Mouse (Mus musculus) lung, adult 18-20 months (tissue): ENCODE data around the gene Zfp423.

Experiments used
- DNase-seq, 2 experiments: peaks; one replicate each; pipeline ENCODE4 v3.0.0; 2022; ENCODE audit warnings: mixed read lengths in 2 of 2

Gene Zfp423

DNA sequence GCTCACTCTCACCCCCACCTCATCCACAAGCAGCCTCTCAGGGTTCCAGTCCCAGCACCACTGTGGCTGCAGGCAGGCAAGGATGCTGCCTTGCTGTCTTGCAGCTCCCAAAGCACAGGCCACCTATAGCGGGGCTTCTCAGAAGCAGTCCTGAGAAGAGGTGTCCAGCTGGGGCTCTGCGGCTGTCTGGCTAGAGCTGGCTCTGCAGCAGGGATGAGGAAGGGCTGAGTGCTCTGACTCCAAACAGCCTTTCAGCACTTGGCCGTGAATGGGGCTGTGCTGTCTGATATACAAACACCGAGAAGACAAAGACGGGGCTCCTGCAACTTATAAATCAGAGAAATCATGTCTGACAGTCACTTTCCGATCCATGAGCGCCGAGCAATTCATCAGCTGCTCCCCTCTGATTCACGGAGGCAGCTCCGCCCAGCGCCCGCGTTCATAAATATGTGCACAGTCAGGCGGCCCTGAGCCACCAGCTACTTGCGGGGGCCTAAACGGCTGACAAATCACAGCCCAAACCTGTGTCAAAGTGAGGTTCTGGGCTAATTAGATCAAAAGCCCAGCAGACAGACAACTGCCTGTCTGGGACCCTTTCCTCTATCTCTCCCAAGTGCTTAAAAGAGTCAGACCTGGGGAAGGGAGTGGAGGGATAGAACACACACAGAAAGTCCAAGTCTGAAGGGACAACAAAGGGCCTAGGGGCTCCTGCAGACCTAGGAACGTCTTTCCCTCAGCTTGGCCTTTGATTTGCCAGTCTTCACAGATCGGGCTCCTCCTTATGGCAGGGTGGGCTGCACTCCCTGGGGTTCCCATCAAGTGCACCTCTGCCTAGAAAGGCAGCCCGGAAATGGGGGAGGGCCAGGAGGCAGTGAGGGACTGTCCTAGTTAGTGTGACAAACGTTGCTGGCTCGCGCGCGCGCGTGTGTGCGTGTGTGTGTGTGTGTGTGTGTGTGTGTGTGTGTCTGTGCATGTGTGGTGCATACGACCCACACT is 269.0 kb downstream of the Zfp423 start:
- no peak for DNase-seq

DNA sequence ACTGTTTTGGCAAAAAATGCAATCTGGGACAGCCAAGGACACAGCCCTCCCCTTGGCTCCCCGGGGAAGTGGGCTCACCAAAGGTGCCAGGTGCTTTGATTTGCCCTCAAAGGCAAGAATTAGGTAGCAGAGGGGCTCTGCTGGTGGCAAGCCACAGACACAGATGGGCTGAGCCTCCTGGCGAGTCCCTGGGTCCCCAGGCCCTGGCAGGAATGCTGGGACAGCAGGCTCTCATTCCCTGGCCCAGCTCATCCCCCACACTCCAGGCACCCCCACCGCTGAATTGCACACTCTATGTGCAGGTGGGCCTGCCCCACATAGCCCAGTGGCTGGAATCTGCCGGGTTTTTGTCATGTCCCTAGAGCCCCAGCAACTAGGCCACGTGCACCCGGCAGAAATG is 270.2 kb downstream of the Zfp423 start:
- no peak for DNase-seq

DNA sequence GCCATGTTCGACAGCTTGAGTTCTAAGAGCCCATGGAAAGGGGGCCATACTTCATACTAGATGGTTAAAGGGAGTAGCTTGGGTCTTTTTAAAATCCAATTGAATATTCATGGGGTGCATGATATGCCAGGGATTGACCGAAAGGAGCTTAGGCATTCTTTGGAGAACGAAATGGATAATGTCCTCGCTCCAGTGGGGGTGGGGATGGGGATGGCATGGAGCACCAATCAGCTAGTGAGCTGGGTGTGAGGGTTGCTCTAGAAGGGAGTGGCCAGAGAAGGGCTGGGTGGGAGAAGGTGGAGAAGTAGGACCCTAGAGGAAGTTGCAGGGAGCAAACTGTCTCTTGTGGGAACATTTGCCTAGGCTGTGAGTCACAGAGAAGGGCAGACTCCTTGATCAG is 271.0 kb downstream of the Zfp423 start:
- no peak for DNase-seq

DNA sequence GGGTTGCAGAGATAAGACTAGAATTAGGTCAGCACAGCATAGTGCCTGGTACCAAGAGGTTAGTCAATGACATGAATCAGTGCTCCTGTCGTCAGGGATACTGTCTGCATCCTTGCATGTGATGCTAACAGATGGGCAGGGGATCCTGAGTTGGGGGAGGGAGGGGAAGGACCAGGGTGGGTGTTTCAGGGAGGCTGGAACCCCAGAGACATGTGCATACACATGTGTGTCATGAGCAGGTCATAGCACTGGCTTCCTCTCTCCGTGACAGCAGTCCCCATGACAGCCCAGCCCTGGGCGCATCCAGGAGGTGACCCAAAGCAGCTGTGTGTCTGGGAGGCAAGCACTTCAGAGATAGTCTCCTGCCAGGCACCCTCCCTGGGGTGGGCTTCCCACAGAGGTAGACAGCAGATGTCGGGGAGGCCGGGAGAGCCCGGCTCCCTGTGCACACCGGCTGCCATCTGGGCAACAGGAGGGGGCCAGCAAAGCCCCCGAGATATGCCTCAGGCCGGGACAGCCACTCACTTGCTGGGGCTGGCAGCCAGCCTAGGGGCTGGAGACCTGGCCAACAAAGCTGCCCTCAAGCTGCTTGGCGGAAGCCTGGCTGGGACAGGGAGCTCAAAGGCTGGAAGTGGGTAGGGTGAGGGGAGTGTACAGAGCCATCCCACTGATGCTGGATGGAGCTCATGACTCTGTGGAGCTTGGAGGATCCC is 272.3 kb downstream of the Zfp423 start:
- no peak for DNase-seq

DNA sequence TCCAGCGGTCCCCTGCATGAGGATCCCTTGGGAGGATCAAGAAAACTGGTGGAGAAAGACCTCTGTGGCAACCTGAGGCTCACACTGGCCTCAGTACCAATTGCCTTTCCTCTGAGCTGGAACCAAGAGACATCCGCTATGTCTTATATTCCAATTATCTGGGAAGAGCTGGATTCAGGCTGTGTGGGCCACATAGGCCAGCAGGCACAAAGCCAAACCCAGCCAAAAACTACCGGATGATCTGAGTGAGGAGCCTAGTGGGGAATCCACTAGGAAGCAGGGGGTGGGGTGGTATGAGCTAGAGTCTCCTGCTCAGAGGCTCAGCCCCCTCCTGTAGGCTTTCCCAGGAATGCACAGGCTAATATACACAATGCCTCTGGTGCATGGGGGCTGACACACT is 273.4 kb downstream of the Zfp423 start:
- no peak for DNase-seq

DNA sequence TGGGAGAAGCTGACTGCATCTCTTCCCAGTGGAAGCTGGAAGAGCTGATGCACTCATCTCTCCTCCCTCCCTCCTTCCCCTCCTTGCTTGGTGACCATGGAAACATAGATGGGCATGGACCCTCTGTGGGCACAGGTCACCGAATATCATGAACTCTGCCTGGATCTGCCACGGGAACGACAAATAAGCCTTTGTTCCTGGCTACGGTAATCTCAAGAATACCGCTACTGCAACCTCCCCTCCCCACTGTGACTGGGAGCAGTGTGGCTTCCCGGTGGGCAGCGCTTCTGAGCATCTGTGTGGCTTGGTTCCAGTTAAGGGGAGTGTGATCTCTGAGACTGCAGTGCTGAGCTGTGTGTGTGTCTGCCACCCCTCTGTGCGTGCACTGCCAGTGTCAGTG is 274.0 kb downstream of the Zfp423 start:
- DNase-seq = no peak

DNA sequence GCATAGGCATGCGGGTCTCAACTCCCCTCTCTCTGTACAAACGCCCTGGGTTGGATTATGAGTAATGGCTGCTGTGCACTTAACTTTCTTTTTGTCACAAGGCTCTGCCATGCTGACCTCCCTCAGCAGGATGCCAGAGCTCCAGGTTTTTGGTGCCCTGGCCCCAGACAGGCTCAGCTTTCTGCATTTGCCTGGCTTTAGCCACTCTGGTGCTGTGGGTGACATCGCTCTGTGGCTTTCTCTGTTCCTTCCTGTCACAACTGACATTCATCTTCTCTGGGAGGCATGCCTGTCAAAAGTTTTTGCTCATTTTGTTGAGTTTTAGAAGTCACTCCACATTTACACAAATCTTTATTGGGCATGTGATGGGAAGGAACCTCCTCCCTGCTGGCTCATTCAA is 277.3 kb downstream of the Zfp423 start:
- no peak for DNase-seq

DNA sequence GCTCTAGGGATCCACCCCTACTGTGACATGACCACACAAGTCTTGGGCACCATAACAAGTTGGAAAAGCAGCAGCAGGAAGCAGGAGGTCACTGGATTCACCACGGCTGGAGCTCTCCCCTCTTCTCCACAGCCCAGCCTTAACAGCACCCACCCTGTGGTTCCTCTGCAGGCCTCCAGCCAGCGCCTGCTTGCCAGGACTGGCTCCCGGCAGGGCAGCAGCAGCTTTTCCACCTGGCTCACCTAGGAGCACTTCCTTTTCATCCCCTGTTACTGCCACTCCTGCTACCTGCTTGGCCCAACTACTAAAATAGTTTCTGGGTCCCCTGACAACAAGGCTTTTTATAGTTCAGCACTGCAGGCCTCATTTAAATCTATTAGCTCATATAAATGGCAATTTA is 279.4 kb downstream of the Zfp423 start:
- DNase-seq = no peak

DNA sequence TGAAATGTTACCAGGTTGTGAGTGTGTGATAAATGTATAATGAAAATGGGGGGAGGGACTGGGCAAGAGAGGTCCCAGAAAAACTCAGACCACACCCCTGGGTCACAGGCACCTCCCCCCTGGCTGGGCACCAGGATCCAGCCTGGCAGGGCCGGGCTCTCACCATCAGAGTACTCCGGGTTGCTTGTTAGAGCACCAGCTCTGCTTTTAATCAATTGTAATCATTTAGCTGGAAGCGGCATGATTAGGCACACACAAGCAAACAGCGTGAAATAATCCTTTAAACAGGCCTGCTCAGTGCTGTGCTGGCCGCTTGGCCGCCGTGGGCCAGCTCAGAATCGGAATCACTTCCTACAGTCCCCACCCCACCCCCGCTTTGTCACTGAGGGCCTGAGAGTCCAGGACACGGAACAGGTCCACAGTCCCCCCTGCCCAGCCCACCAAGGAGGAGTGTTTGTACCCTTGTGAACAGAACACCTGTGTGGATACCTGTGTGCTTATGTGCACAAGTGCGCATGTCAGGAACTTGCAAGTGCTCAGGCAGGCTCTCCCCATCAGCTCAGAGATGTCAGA is 279.9 kb downstream of the Zfp423 start:
- DNase-seq = no peak

DNA sequence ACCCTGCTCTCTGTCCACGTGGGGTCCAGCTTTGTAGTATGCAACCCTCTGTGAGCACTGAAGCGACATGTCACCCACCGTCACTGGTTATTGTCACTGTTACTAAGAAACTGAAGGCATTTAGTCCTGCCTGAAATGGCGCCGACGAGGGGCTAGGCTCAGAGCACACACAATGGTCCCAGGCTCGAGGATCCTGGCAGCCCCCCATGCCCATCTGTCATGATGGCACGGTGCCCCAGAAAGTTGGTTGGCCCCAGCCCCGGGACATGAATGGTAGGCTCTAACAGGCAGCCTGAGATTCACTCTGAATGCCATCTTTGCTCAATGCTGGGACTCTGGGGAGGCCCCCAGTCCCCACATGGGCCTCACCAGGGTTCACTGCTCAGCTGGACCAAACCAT is 284.0 kb downstream of the Zfp423 start:
- DNase-seq = no peak

DNA sequence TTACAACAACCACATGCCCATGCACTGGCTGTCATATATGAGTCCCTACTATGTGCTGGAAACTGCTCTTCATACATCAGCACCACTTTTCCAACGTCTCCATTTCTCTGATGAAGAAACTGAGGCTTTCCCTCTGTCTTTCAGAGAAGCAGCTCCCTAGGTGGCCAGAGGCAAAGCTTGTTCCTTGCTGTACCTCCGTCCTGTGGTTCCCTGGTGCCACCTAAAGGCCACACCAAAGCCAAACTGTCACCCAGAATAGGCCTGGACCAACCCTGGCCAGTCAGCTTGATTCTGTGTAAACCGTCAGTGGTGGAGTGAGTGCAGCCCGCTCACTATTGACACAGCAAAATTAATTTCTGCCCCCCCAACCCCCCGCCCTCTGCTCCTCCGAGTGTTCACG is 285.2 kb downstream of the Zfp423 start:
- no peak for DNase-seq

DNA sequence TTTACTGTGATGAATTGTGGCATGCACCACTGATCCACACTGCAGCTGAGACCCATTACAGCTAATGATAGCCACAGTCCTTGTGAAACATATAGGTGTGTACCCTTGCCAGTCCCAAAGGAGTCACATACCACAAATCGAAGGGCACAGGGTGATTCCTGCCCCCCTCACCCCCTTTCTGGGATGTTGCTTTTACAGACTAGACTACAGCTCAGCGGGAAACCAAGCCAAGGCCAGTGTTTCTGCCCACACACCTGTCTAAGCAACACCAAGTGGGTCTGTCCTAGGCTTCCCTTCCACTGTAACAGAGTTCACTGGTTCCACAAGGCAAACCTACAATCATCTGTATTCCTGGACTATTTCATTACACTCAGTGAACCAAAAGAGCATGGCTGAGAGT is 287.2 kb downstream of the Zfp423 start:
- no peak for DNase-seq

DNA sequence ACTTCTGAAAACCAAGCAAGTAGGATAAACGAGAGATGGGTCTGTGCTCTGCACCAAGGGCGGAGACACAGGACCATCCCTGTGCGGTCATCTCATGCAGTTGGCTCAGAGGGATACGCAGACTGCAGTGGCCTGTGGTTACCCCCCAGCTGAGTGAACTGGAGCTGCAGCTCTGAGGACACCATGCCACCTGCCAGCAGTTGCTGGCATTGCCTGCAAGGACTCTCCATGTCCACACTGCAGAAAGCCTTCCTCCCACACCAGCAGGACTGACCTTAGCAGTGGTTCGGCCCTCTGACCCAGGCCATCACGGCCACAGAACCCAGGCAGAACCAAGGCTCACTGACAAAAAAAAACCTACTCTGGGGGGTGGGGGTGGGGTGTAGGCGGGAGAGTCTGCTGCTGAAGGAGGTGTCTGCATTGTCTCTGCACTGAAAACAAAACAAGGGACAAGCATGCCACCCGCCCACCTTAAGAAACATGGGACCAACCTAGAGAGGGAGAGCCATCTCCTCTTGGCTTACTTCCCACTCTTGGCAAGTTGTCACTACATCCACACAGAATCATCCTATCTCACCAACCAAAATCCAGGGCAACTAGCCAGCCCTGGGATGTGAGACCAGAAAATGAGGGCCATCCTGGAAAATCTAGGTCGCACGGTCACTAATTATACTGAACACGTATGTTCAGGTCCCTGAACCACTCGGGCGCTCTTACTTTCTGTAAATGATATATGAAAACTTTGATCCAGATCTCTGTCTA is 288.0 kb downstream of the Zfp423 start:
- DNase-seq = no peak

DNA sequence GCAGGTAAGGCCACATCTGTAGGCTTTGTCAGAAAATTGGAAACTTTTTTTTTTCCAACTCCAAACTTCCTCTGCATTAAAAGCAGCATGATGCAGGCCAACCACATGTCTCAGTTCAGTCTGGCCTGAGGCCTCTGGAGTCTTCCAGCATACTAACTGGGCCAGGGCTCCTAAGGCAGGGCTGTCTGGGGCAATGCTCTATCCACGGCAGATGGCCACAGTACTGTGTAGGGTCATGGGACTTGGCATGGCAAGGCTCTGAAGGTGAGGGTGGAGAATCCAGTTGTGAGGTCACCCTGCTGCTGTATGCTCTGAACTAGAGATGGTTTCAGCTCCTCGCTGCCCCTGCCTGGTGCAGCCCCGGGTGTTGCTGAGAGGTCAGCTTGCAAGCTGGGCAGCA is 289.2 kb downstream of the Zfp423 start:
- no peak for DNase-seq

DNA sequence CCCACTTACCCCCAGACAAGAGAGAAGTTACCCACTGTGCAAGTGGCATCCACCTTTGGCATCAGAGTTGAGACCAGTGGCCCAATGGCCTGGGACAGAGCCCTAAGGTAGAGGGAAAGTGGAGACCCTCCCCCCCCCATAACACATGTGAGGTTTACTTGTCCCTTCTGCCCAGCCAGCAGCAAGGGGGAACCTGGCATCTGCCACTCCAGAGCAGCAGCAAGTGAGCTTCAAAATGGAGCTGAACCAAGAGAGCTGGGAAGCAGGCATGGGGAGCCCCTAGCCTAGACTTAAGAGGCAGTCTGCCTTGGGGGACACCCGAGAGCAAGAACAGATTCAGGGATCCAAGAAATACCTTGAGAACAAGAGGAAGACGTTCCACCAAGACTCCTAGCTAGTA is 290.7 kb downstream of the Zfp423 start:
- no peak for DNase-seq

DNA sequence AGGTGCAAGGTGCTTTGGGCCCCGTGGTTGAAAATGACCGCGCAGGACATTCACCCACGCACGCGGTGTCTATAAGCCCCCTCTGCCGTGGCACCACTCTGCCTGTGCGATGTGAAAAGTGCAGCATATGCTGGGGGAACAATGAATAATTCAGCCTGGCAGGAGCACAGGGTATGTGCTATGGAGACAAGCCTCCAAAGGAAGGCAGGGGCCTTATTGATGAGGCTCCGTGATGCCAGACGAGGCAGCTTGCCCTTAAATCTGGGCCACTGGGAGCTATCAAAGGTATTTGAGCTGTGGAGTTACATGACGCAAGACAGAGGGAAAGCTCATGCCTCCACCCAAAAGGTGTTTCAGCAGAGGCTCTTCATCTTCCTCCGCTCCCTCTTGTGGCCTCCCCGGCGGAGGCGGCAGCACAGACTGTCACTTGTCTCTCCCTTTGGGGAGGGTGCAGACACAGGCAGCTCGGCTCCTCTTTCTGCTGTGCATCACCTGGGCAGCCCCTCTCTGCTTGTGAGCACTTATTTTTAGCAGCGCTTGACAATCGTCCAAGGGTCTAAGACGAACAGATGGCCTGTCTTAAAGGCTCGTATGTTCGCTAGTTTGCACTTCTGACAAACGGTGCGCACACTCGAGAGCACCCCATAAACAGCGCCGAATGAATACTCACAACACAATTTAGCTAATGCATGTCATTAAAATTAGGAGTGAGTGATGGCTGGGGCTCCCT is 291.3 kb downstream of the Zfp423 start:
- DNase-seq = no peak

DNA sequence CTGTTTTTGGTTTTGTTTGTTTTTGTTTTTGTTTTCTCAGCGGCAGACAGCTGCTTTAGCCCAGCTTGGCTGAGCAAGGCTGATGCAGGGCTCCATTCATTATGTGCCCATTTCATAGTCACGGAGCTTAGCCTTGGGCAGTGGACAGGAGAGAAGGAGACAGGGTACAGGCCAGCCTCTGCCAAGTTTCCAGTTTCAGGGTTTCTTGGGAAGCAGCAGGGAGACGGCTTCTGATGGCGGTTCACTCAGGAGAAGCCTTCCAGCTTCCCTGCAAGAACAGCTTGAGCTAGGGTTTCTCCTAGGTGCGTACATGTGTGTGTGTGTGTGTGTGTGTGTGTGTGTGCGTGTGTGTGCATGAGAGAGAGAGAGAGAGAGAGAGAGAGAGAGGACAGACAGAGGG is 292.1 kb downstream of the Zfp423 start:
- no peak for DNase-seq

DNA sequence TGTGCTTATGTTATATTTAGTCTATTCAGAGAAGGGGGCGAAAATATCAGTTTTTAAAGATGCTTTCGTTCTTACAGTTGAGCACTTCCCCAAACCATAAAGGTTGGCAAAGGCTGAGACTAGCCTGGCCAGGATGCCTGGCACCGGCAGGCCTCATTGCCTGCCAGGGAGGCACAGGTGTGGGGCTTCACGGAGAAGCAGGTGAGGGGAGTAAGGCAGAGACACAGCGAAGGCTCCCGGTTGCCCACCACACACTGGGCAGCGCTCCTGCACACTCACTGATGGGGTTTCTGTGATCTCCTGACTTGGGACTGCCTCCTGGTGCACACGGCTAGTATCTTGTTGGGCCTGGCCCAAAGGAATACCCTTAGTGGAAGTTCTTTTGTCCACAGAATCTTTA is 294.1 kb downstream of the Zfp423 start:
- no peak for DNase-seq

DNA sequence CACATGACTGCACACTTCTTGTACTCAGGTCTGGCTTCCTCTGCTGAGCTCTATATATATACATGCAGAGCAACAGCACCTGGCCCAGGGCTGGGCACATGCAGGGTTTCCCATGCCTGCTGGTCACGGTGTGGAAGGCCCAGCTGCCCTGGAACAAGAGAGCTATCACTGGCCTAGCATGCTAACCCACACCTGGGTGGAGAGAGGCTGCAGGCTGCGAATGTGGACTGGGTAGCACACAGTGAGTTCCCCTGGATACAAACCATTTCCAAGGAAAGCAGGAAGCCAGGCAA is 295.2 kb downstream of the Zfp423 start:
- DNase-seq = no peak

DNA sequence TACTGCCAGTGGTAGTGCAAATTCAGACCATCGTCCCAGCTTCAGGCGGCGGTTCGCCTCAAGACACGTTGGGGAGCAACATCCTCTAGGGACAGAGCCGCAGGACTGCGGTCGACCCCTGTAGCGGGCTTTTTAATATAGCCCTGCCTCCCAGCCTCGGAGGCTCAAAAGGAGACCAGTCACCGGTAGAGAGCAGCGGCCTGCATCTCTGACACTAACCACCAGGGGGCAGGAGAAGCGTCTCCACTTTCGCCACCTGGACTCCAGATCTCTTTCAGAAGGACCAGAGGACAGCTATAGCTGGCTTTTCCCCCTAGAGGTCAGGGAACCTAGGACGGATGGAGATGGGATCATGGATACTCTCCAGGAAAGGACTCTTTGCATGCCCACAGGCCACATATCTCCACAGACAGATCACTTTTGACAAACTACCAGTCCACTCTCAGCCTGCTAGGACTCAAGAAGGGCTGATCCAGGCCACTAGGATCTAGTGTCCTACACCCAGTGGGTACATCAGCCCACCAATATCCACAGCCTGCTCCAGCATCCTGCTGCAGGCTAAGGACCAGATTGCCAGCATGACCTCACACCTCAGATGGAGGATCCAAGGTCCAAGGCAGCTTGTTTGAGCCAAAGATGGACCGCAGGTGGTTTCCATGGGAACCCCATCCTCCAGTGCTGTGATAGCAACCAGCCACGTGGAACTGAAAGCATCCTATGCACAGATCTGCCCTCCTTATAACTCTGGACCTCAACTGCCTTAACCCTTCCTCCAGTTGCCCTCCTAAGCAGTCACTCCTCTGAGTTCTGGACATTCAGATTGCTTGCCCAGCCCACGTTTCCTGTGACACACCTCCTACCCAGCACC is 295.8 kb downstream of the Zfp423 start:
- peak; percentile 54 to 55 for DNase-seq

DNA sequence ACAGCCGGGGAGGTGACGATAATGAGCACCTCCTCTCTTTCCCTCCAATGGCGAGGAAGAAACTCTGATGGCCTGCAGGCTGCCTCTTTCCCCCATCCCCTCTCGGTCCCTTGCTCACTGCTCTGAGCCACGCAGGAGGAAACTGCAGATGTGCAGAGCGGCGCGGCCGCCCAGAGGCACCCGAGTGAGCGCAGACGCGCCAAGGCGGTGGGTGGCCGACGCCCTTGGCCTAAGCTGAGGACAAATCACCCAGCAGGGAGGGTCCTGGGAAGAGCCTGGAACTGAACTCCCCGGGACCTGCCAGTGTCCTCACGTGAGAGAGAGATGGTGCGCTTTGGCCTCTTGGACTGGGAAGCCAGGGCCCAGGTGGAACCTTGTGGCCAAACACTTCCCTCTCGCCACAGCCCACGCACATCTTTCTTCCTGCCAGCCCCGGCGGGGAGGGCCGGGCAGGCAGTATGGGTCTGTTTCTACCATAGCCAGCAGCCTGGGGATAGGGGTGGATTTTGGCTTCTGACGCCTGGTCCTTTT is 296.5 kb downstream of the Zfp423 start:
- DNase-seq = no peak
